Mouse (Mus musculus): ENCODE data around the gene Rbm11.

DNA sequence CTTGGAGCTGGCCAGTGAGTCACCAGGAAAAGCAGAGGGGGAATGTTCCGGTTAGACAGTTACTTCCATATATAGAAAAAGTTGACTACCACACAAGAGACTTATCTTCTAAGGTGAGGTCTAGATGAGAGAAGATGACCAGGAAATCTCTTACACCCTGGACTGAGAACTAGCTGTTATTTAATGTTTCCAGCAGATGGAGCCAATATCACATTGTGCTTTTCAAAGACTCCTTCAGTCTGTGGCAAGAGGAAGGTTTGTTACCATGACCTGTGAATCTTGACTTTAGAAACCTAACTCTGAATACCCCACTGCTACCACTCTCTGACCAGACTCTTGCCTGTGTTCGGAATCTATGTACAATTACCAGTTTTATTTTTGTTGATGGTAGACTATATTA, 35.2 kb downstream of the Rbm11 start:
- TF ChIP-seq CTCF (IDR thresholded peaks at IDR 0.05; ENCODE audit: extremely low read depth, insufficient read depth, insufficient read length, insufficient replicate concordance) (no peak), POLR2A (IDR thresholded peaks at IDR 0.05; ENCODE audit: low read depth, low read length) (no peak)

Data from spleen, adult 2 months (tissue).